Mouse (Mus musculus): ENCODE results near the gene Pip5k1c. TPM values are rescaled to one million over a fixed set of nuclear protein-coding genes. Genes with fewer than 3 reads are reported as not detected.
A peak's percentile ranks its signal among the peaks of the same experiment; 100 is the strongest.

Pip5k1c gene
- polyA plus RNA-seq, 1 experiment from 2014 or later: 31.2 TPM

GRCm38 (mm10) chr10:81327959-81328358, 35.2 kb downstream of the Pip5k1c start:
- Histone ChIP-seq H3K36me3 (ENCODE audit: insufficient read depth, low read length) (peaks cover 31% of the 10 kb centered on the region), H3K9me3 (ENCODE audit: low read length) (no peaks in the 10 kb centered on the region), H3K9ac (replicated peaks; ENCODE audit: low read depth) (no peak overlapping the region), H3K27ac (ENCODE audit: low read length) (peak overlapping the region; percentile 64; the same call in 1 of the 2 replicates), H3K4me1 (ENCODE audit: insufficient read depth, low read depth, low read length) (peaks cover 20% of the 10 kb centered on the region), H3K4me3 (ENCODE audit: low read depth, low read length) (0 out of 2 replicates have a peak overlapping the region, but pooled peaks have one; percentile 10), H3K27me3 (replicated peaks; ENCODE audit: insufficient read depth, low read length) (no peaks in the 10 kb centered on the region), H3K4me2 (replicated peaks; ENCODE audit: low read depth, low read length) (peak overlapping the region; percentile 39)
- no peak for DNase-seq (ENCODE audit: low spot score)
- 38% methylated on average over 2 of the region's 2 CpGs for WGBS
- peak; percentile 37 for ATAC-seq
- TF ChIP-seq EP300 (IDR thresholded peaks at IDR 0.05): no peak
- no peak for TF ChIP-seq CTCF (IDR thresholded peaks at IDR 0.05)

DNA sequence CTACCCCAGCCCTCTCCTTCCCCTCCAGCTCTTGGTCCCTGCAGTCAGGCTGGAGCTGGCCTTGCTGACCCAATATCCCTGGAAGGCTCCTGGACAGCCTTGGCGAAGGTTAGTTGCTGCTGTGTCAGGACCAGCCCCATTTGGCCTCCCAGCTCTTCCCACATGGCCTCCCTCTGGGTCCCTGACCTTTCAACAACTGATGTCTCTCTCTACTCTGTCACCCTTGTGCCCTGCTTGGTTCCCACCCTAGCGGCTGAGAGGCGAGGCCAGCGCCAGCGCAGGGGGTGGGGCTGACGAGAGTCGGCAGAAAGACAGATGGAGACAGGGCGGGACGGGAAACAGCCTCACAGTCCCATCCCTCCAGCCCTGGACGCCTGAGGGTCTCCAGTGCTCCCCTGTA, 35.6 kb downstream of the Pip5k1c start, which contains the start of gene Tbxa2r:
Gene Tbxa2r (plus strand): TSS at position 346 of the 400 bp plus-strand sequence.
- peak within 1 kb of the TSS; percentile 39 for H3K4me2 ChIP-seq (replicated peaks; ENCODE audit: low read depth, low read length)
- H3K4me1 ChIP-seq (ENCODE audit: insufficient read depth, low read depth, low read length): peaks cover 20% of the 10 kb centered on the region
- peak; percentile 55 for TF ChIP-seq CTCF (IDR thresholded peaks at IDR 0.05)
- no peak for TF ChIP-seq EP300 (IDR thresholded peaks at IDR 0.05)
- no peaks in the 10 kb centered on the region for H3K9me3 ChIP-seq (ENCODE audit: low read length)
- H3K36me3 ChIP-seq (ENCODE audit: insufficient read depth, low read length): peaks cover 30% of the 10 kb centered on the region
- DNase-seq (ENCODE audit: low spot score): peak; percentile 71
- 12% methylated on average over 7 of the region's 10 CpGs for WGBS
- H3K27me3 ChIP-seq (replicated peaks; ENCODE audit: insufficient read depth, low read length): no peaks in the 10 kb centered on the region
- H3K4me3 ChIP-seq (ENCODE audit: low read depth, low read length): 0 out of 2 replicates have a peak within 1 kb of the TSS, but pooled peaks have one; percentile 10
- H3K27ac ChIP-seq (ENCODE audit: low read length): peak within 1 kb of the TSS; percentile 64
- peak; percentile 70 for ATAC-seq
- no peak within 1 kb of the TSS for H3K9ac ChIP-seq (replicated peaks; ENCODE audit: low read depth)

- peak; percentile 52 for ATAC-seq
- no peak overlapping the region for H3K4me3 ChIP-seq (ENCODE audit: low read depth, low read length)
- peak; percentile 74 for DNase-seq (ENCODE audit: low spot score)
- peaks cover 20% of the 10 kb centered on the region for H3K4me1 ChIP-seq (ENCODE audit: insufficient read depth, low read depth, low read length)
- H3K36me3 ChIP-seq (ENCODE audit: insufficient read depth, low read length): peaks cover 20% of the 10 kb centered on the region
- peak overlapping the region; percentile 22; the same call in 1 of the 2 replicates for H3K4me2 ChIP-seq (replicated peaks; ENCODE audit: low read depth, low read length)
- TF ChIP-seq CTCF (IDR thresholded peaks at IDR 0.05): no peak
- TF ChIP-seq EP300 (IDR thresholded peaks at IDR 0.05): no peak
- no peaks in the 10 kb centered on the region for H3K27me3 ChIP-seq (replicated peaks; ENCODE audit: insufficient read depth, low read length)
- 36% methylated on average over 10 of the region's 10 CpGs for WGBS
- no peak overlapping the region for H3K9ac ChIP-seq (replicated peaks; ENCODE audit: low read depth)
- peak overlapping the region; percentile 64 for H3K27ac ChIP-seq (ENCODE audit: low read length)
- no peaks in the 10 kb centered on the region for H3K9me3 ChIP-seq (ENCODE audit: low read length)
These were observed 36.6 kb downstream of the Pip5k1c start for GRCm38 (mm10) chr10:81329194-81329975.

- peak overlapping the region; percentile 64 for H3K27ac ChIP-seq (ENCODE audit: low read length)
- H3K4me3 ChIP-seq (ENCODE audit: low read depth, low read length): no peak overlapping the region
- 53% methylated on average over 4 of the region's 4 CpGs for WGBS
- peak overlapping the region; percentile 22; the same call in 1 of the 2 replicates for H3K4me2 ChIP-seq (replicated peaks; ENCODE audit: low read depth, low read length)
- H3K36me3 ChIP-seq (ENCODE audit: insufficient read depth, low read length): 0 out of 2 replicates have a peak, but pooled peaks cover 17% of the 10 kb centered on the region
- ATAC-seq: no peak; the same call in 1 of the 2 replicates
- H3K9me3 ChIP-seq (ENCODE audit: low read length): no peaks in the 10 kb centered on the region
- no peak for TF ChIP-seq CTCF (IDR thresholded peaks at IDR 0.05)
- no peak for TF ChIP-seq EP300 (IDR thresholded peaks at IDR 0.05)
- H3K27me3 ChIP-seq (replicated peaks; ENCODE audit: insufficient read depth, low read length): no peaks in the 10 kb centered on the region
- no peak for DNase-seq (ENCODE audit: low spot score)
- no peak overlapping the region for H3K9ac ChIP-seq (replicated peaks; ENCODE audit: low read depth)
- H3K4me1 ChIP-seq (ENCODE audit: insufficient read depth, low read depth, low read length): peaks cover 20% of the 10 kb centered on the region
These were observed 37.2 kb downstream of the Pip5k1c start for GRCm38 (mm10) chr10:81330007-81330406.

DNA sequence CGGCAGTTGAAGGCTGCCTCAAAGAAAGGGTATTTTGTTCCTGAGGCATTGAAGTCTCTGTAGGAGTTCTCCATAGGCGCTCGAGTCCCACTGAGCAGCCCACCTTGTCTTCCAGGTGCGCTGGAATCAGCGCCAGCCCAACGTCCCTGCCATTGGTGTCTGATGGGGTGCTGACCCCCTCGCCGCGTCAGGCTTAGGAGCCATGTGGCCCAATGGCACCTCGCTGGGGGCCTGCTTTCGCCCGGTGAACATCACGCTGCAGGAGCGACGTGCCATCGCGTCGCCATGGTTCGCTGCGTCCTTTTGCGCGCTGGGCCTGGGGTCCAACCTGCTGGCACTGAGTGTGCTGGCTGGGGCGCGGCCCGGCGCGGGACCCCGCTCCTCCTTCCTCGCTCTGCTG, 39.5 kb downstream of the Pip5k1c start:
- H3K4me1 ChIP-seq (ENCODE audit: insufficient read depth, low read depth, low read length): peaks cover 20% of the 10 kb centered on the region
- H3K9ac ChIP-seq (replicated peaks; ENCODE audit: low read depth): no peak overlapping the region
- H3K4me3 ChIP-seq (ENCODE audit: low read depth, low read length): no peak overlapping the region
- DNase-seq (ENCODE audit: low spot score) (no peak), ATAC-seq (no peak)
- H3K27ac ChIP-seq (ENCODE audit: low read length): no peak overlapping the region
- H3K36me3 ChIP-seq (ENCODE audit: insufficient read depth, low read length): no peaks in the 10 kb centered on the region
- TF ChIP-seq CTCF (IDR thresholded peaks at IDR 0.05) (no peak), EP300 (IDR thresholded peaks at IDR 0.05) (no peak)
- H3K9me3 ChIP-seq (ENCODE audit: low read length): no peaks in the 10 kb centered on the region
- H3K4me2 ChIP-seq (replicated peaks; ENCODE audit: low read depth, low read length): no peak overlapping the region
- H3K27me3 ChIP-seq (replicated peaks; ENCODE audit: insufficient read depth, low read length): no peaks in the 10 kb centered on the region
- WGBS: 36% methylated on average over 27 of the region's 29 CpGs

- H3K36me3 ChIP-seq (ENCODE audit: insufficient read depth, low read length): no peaks in the 10 kb centered on the region
- WGBS: 79% methylated on average over 11 of the region's 11 CpGs
- no peak for ATAC-seq
- no peak for TF ChIP-seq EP300 (IDR thresholded peaks at IDR 0.05)
- TF ChIP-seq CTCF (IDR thresholded peaks at IDR 0.05): no peak
- no peak for DNase-seq (ENCODE audit: low spot score)
- no peaks in the 10 kb centered on the region for H3K27me3 ChIP-seq (replicated peaks; ENCODE audit: insufficient read depth, low read length)
- no peaks in the 10 kb centered on the region for H3K9me3 ChIP-seq (ENCODE audit: low read length)
- H3K4me2 ChIP-seq (replicated peaks; ENCODE audit: low read depth, low read length): no peak overlapping the region
- peaks cover 15% of the 10 kb centered on the region for H3K4me1 ChIP-seq (ENCODE audit: insufficient read depth, low read depth, low read length)
- 0 out of 2 replicates have a peak overlapping the region, but pooled peaks have one; percentile 78 for H3K27ac ChIP-seq (ENCODE audit: low read length)
- no peak overlapping the region for H3K9ac ChIP-seq (replicated peaks; ENCODE audit: low read depth)
- no peak overlapping the region for H3K4me3 ChIP-seq (ENCODE audit: low read depth, low read length)
These were observed 41.6 kb downstream of the Pip5k1c start for GRCm38 (mm10) chr10:81334324-81334723.
